Mouse (Mus musculus): Measurements from ENCODE around the gene Stx17.

The Stx17 gene

GRCm38 (mm10) chr4:48163851-48164250 lies 39.1 kb downstream of the Stx17 start:
- DNase-seq (ENCODE audit: low spot score in 2 of 2), result no peak

GRCm38 (mm10) chr4:48175666-48176065 lies 51.0 kb downstream of the Stx17 start:
- no peak for DNase-seq (ENCODE audit: low spot score in 2 of 2)

GRCm38 (mm10) chr4:48180922-48181321 lies 56.2 kb downstream of the Stx17 start:
- DNase-seq (ENCODE audit: low spot score in 2 of 2), result no peak

- no peak for DNase-seq (ENCODE audit: low spot score in 2 of 2)
These were observed 56.7 kb downstream of the Stx17 start for GRCm38 (mm10) chr4:48181366-48181765.

- DNase-seq (ENCODE audit: low spot score in 2 of 2), result no peak
These were observed 57.5 kb downstream of the Stx17 start for GRCm38 (mm10) chr4:48182115-48182806.

- DNase-seq (ENCODE audit: low spot score in 2 of 2), result no peak
These were observed 73.2 kb downstream of the Stx17 start for GRCm38 (mm10) chr4:48197925-48198324.

- DNase-seq (ENCODE audit: low spot score in 2 of 2), result no peak
These were observed 73.7 kb downstream of the Stx17 start for GRCm38 (mm10) chr4:48198447-48198846.

GRCm38 (mm10) chr4:48203564-48203963 lies 78.8 kb downstream of the Stx17 start:
- DNase-seq (ENCODE audit: low spot score in 2 of 2), result no peak

- peak in 1 of 2 experiments; percentile 70 for DNase-seq (ENCODE audit: low spot score in 2 of 2)
These were observed 100.5 kb downstream of the Stx17 start for GRCm38 (mm10) chr4:48225173-48225572.

- DNase-seq (ENCODE audit: low spot score in 2 of 2), result no peak
These were observed 100.9 kb downstream of the Stx17 start for GRCm38 (mm10) chr4:48225604-48226003.

GRCm38 (mm10) chr4:48226800-48227199 lies 102.1 kb downstream of the Stx17 start:
- no peak for DNase-seq (ENCODE audit: low spot score in 2 of 2)

All from cerebellum, postnatal 4 days (tissue).